Comparison of ENCODE assay signal across 13 mouse cellular contexts in genomic region chr17:28750580-28750979, GRCm38 (mm10). TPM values are rescaled to one million over a fixed set of nuclear protein-coding genes. Genes with fewer than 3 reads are reported as not detected.
DNase-seq lines count a peak whose midpoint lies in the region; ATAC-seq and TF ChIP-seq lines count a peak whose summit lies in the region.
"Had no signal": no experiment of that assay in that cellular context is flagged by ENCODE, and none has a peak within 500 bp of the region (broad histone marks: within the 10 kb centered on the region; RNA-seq: fewer than 3 reads in every experiment).

No protein-coding gene starts in this region.

- peak; percentile 4 for TF ChIP-seq RAD21 in MEL (IDR thresholded peaks at IDR 0.05; ENCODE audit: low read depth, low read length)

- 0 out of 2 replicates have a peak, but pooled peaks have one; percentile 5 for TF ChIP-seq CTCF in kidney, postnatal 0 days (IDR thresholded peaks at IDR 0.05; ENCODE audit: low read depth)
- peak in 1 of 3 experiments; percentile 17; a peak in 1 of 6 replicates for TF ChIP-seq CTCF in MEL (IDR thresholded peaks at IDR 0.05 in 2 of 3, conservative IDR thresholded peaks at IDR 0.05 in 1 of 3; ENCODE audit: control insufficient read depth in 1 of 3, insufficient read depth in 1 of 3, low read depth in 2 of 3, low read length in 3 of 3, poor library complexity in 1 of 3, severe bottlenecking in 1 of 3)

- H3K36me3 ChIP-seq in kidney, postnatal 0 days (ENCODE audit: insufficient read depth, low read length): peaks cover 19% of the 10 kb centered on the region
- H3K36me3 ChIP-seq in MEL (ENCODE audit: control insufficient read depth in 1 of 2, insufficient read depth in 2 of 2, low read length in 2 of 2): peaks cover 0 to 10% of the 10 kb centered on the region in 2 experiments; a peak in 2 of 4 replicates

- no peak overlapping the region for H3K4me3 ChIP-seq in kidney, postnatal 0 days (replicated peaks; ENCODE audit: low read depth, low read length)
- H3K4me3 ChIP-seq in MEL (ENCODE audit: control insufficient read depth in 1 of 2, insufficient read depth in 1 of 2, low read depth in 2 of 2, low read length in 2 of 2): no peak overlapping the region
- H3K4me3 ChIP-seq: embryonic facial prominence, embryonic 15.5 days; hindbrain, embryonic 13.5 days; neural tube, embryonic 13.5 days had no signal

- no peaks in the 10 kb centered on the region for H3K9me3 ChIP-seq in kidney, postnatal 0 days (replicated peaks; ENCODE audit: low read length)
- H3K9me3 ChIP-seq in MEL (replicated peaks; ENCODE audit: insufficient read depth, low read length): no peaks in the 10 kb centered on the region
- H3K9me3 ChIP-seq: embryonic facial prominence, embryonic 15.5 days; hindbrain, embryonic 13.5 days; neural tube, embryonic 13.5 days had no signal

- intact Hi-C loops in gastrocnemius, postnatal 14 days (cut with DNase I; ENCODE audit: low total_unique reads): loop anchor here (10.0 kb wide), 1 partner anchor 56 kb away; the partner anchor contains the start of genes Mapk14 and Slc26a8

- no peak for TF ChIP-seq POLR2A in MEL (IDR thresholded peaks at IDR 0.05; ENCODE audit: control insufficient read depth in 1 of 2, insufficient read depth in 1 of 2, low read depth in 1 of 2, low read length in 2 of 2, poor library complexity in 1 of 2)

- no peak overlapping the region for H3K4me2 ChIP-seq in kidney, postnatal 0 days (ENCODE audit: low read length)
- H3K4me2 ChIP-seq: embryonic facial prominence, embryonic 15.5 days; hindbrain, embryonic 13.5 days; neural tube, embryonic 13.5 days had no signal

- DNase-seq in kidney, postnatal 0 days (ENCODE audit: low spot score): no peak
- DNase-seq in kidney, adult 18-20 months: no peak
- peak; percentile 61 for DNase-seq in MEL (ENCODE audit: low read depth, low spot score)
- DNase-seq in brain, adult 2 months (ENCODE audit: low read depth, low spot score): peak; percentile 43
- no peak for DNase-seq in urinary bladder, postnatal 14 days (ENCODE audit: low spot score)
- no peak for DNase-seq in frontal cortex, postnatal 14 days (ENCODE audit: low spot score in 2 of 2)
- DNase-seq in gastrocnemius, postnatal 14 days: no peak
- DNase-seq: cerebellum, adult 8-10 months; kidney, postnatal 10 days had no signal

- no peak overlapping the region for H3K9ac ChIP-seq in kidney, postnatal 0 days (ENCODE audit: low read depth, low read length)
- no peak overlapping the region for H3K9ac ChIP-seq in MEL (ENCODE audit: control insufficient read depth, low read depth, low read length, poor library complexity, severe bottlenecking)
- H3K9ac ChIP-seq: embryonic facial prominence, embryonic 15.5 days; hindbrain, embryonic 13.5 days; neural tube, embryonic 13.5 days had no signal

- ATAC-seq in kidney, postnatal 0 days (replicated peaks; ENCODE audit: low FRiP score, low read depth): no peak
- peak; percentile 94 for ATAC-seq in megakaryocyte, adult 5-6 weeks (ENCODE audit: poor library complexity, severe bottlenecking)

- no peaks in the 10 kb centered on the region for H3K27me3 ChIP-seq in kidney, postnatal 0 days (ENCODE audit: insufficient read depth, low read length)
- no peaks in the 10 kb centered on the region for H3K27me3 ChIP-seq in MEL (ENCODE audit: control insufficient read depth in 1 of 2, insufficient read depth in 2 of 2, low read length in 2 of 2)
- H3K27me3 ChIP-seq: embryonic facial prominence, embryonic 15.5 days; hindbrain, embryonic 13.5 days; neural tube, embryonic 13.5 days had no signal

- 73% methylated on average over 6 of the region's 6 CpGs for WGBS in kidney, postnatal 0 days

- no peaks in the 10 kb centered on the region for H3K79me2 ChIP-seq in MEL (ENCODE audit: control insufficient read depth, insufficient read depth, low read length, poor library complexity)

- TF ChIP-seq EP300 in MEL (IDR thresholded peaks at IDR 0.05; ENCODE audit: low read depth in 1 of 2, low read length in 2 of 2): peak in 1 of 2 experiments; percentile 22; a peak in 1 of 4 replicates

- no peaks in the 10 kb centered on the region for H3K4me1 ChIP-seq in kidney, postnatal 0 days (replicated peaks; ENCODE audit: insufficient read depth, low read length)
- peaks cover 0 to 13% of the 10 kb centered on the region in 2 experiments; a peak in 3 of 4 replicates for H3K4me1 ChIP-seq in MEL (ENCODE audit: control insufficient read depth in 1 of 2, insufficient read depth in 2 of 2, low read length in 2 of 2)
- H3K4me1 ChIP-seq: embryonic facial prominence, embryonic 15.5 days; hindbrain, embryonic 13.5 days; neural tube, embryonic 13.5 days had no signal

- no peak overlapping the region for H3K27ac ChIP-seq in kidney, postnatal 0 days
- H3K27ac ChIP-seq in MEL (ENCODE audit: control insufficient read depth, low read depth, low read length): no peak overlapping the region
- H3K27ac ChIP-seq: embryonic facial prominence, embryonic 15.5 days; hindbrain, embryonic 13.5 days; neural tube, embryonic 13.5 days had no signal

TF ChIP-seq in MEL, 35 proteins besides CTCF, POLR2A, EP300 and RAD21:
- no peak for TF ChIP-seq ZMIZ1 (IDR thresholded peaks at IDR 0.05; ENCODE audit: low read depth, low read length)
- no peak for TF ChIP-seq TBP (IDR thresholded peaks at IDR 0.05; ENCODE audit: low read depth, low read length)
- TF ChIP-seq NELFE (IDR thresholded peaks at IDR 0.05; ENCODE audit: low read depth, low read length): 0 out of 2 replicates have a peak, but pooled peaks have one; percentile 16
- TF ChIP-seq NRF1 (IDR thresholded peaks at IDR 0.05; ENCODE audit: insufficient read depth, low read depth, low read length, poor library complexity, severe bottlenecking): no peak
- TF ChIP-seq RCOR1 (IDR thresholded peaks at IDR 0.05; ENCODE audit: low read depth, low read length): 0 out of 2 replicates have a peak, but pooled peaks have one; percentile 17
- no peak for TF ChIP-seq TAL1 (IDR thresholded peaks at IDR 0.05; ENCODE audit: low read length)
- TF ChIP-seq CHD2 (IDR thresholded peaks at IDR 0.05; ENCODE audit: low read length): no peak
- TF ChIP-seq MXI1 (IDR thresholded peaks at IDR 0.05; ENCODE audit: low read depth, low read length): 0 out of 2 replicates have a peak, but pooled peaks have one; percentile 18
- peak; percentile 32; the same call in 1 of the 2 replicates for TF ChIP-seq MAX (IDR thresholded peaks at IDR 0.05; ENCODE audit: low read length)

RNA-seq across cellular contexts. Expression of gene Mapk13, which starts 18.5 kb away (rescaled TPM):
- polyA plus RNA-seq in kidney, postnatal 0 days (2015; fragmentation: Nextera tagmentation; extraction: Ambion mirVana): 43.5 and 47.7 TPM in 2 replicates
- total RNA-seq in MEL (2012; rRNA removed): 0.04 TPM in 1 of 2 replicates, not detected in the other
- polyA plus RNA-seq in MEL (2012; ENCODE audit: insufficient read depth in 1 of 2, insufficient read length in 2 of 2, low read depth in 1 of 2, low replicate concordance in 2 of 2, missing spikeins in 1 of 2): 1 to 10 TPM in 1 of 2 experiments, not detected in 1; 1.4 TPM
- 12.2 and 17.0 TPM in 2 replicates for total RNA-seq in megakaryocyte, adult 5-6 weeks (2015)
- 21.3 and 32.8 TPM in 2 replicates for total RNA-seq in megakaryocyte, adult 5-6 weeks (2017)
- total RNA-seq in gastrocnemius, postnatal 14 days (2021): under 1 TPM; 0.24 to 0.39 TPM

RNA-seq across cellular contexts. Expression of gene AC170998.1, which starts 24.7 kb away (rescaled TPM):
- 0.66 and 0.71 TPM in 2 replicates for polyA plus RNA-seq in kidney, postnatal 0 days (2015; fragmentation: Nextera tagmentation; extraction: Ambion mirVana)
- 0.42 and 0.92 TPM in 2 replicates for total RNA-seq in MEL (2012; rRNA removed)
- under 1 TPM in 1 of 2 experiments, not detected in 1; 0.42 TPM for polyA plus RNA-seq in MEL (2012; ENCODE audit: insufficient read depth in 1 of 2, insufficient read length in 2 of 2, low read depth in 1 of 2, low replicate concordance in 2 of 2, missing spikeins in 1 of 2)
- 5.9 and 8.8 TPM in 2 replicates for total RNA-seq in megakaryocyte, adult 5-6 weeks (2015)
- 1.4 and 3.7 TPM in 2 replicates for total RNA-seq in megakaryocyte, adult 5-6 weeks (2017)
- total RNA-seq in gastrocnemius, postnatal 14 days (2021): under 1 TPM in 1 of 2 experiments, not detected in 1; 0.53 TPM

RNA-seq across cellular contexts. Expression of gene Brpf3, which starts 50.3 kb away (rescaled TPM):
- 7.1 and 8.3 TPM in 2 replicates for polyA plus RNA-seq in kidney, postnatal 0 days (2015; fragmentation: Nextera tagmentation; extraction: Ambion mirVana)
- total RNA-seq in MEL (2012; rRNA removed): 1.7 and 2.5 TPM in 2 replicates
- polyA plus RNA-seq in MEL (2012; ENCODE audit: insufficient read depth in 1 of 2, insufficient read length in 2 of 2, low read depth in 1 of 2, low replicate concordance in 2 of 2, missing spikeins in 1 of 2): 10 to 100 TPM in 1 of 2 experiments, not detected in 1; 23.7 TPM
- total RNA-seq in megakaryocyte, adult 5-6 weeks (2015): 22.5 and 22.6 TPM in 2 replicates
- total RNA-seq in megakaryocyte, adult 5-6 weeks (2017): 4.4 and 8.3 TPM in 2 replicates
- total RNA-seq in gastrocnemius, postnatal 14 days (2021): 10 to 100 TPM; 14.5 to 15.0 TPM

RNA-seq across cellular contexts. Expression of gene Mapk14, which starts 59.5 kb away (rescaled TPM):
- 33.8 and 34.0 TPM in 2 replicates for polyA plus RNA-seq in kidney, postnatal 0 days (2015; fragmentation: Nextera tagmentation; extraction: Ambion mirVana)
- total RNA-seq in MEL (2012; rRNA removed): 61.5 and 67.3 TPM in 2 replicates
- polyA plus RNA-seq in MEL (2012; ENCODE audit: insufficient read depth in 1 of 2, insufficient read length in 2 of 2, low read depth in 1 of 2, low replicate concordance in 2 of 2, missing spikeins in 1 of 2): 10 to 100 TPM in 1 of 2 experiments, not detected in 1; 93.2 TPM
- total RNA-seq in megakaryocyte, adult 5-6 weeks (2015): 163 and 164 TPM in 2 replicates
- 143 and 160 TPM in 2 replicates for total RNA-seq in megakaryocyte, adult 5-6 weeks (2017)
- 10 to 100 TPM; 60.8 to 63.8 TPM for total RNA-seq in gastrocnemius, postnatal 14 days (2021)

Comparison
In these comparisons a context has a peak if more than half of its experiments do, and no peak if none do; other contexts are left out.
1. DNase-seq: peak in MEL (single experiment) and brain, adult 2 months (single experiment); none in kidney, postnatal 0 days (single experiment), kidney, adult 18-20 months (single experiment), urinary bladder, postnatal 14 days (single experiment), frontal cortex, postnatal 14 days (0 of 2) and gastrocnemius, postnatal 14 days (single experiment).
2. RNA of gene Mapk13, which starts 18.5 kb away (total RNA-seq): 12.2 to 32.8 TPM in megakaryocyte, adult 5-6 weeks; 0.24 to 0.39 TPM in gastrocnemius, postnatal 14 days and 0.04 TPM in MEL; every median in the first group is over 4 times any median in the second.